Mouse (Mus musculus) CD8-positive naive resting alpha-beta T cell, adult 2 months (primary cell): ENCODE data around the gene Rps26.
A peak's percentile ranks its signal among the peaks of the same experiment; 100 is the strongest.

Experiments
- DNase-seq, 2 experiments: peaks; one replicate each; pipeline ENCODE4 v3.0.0; 2022; ENCODE audit warnings: low read depth in 2 of 2, low spot score in 2 of 2

Gene Rps26

DNA sequence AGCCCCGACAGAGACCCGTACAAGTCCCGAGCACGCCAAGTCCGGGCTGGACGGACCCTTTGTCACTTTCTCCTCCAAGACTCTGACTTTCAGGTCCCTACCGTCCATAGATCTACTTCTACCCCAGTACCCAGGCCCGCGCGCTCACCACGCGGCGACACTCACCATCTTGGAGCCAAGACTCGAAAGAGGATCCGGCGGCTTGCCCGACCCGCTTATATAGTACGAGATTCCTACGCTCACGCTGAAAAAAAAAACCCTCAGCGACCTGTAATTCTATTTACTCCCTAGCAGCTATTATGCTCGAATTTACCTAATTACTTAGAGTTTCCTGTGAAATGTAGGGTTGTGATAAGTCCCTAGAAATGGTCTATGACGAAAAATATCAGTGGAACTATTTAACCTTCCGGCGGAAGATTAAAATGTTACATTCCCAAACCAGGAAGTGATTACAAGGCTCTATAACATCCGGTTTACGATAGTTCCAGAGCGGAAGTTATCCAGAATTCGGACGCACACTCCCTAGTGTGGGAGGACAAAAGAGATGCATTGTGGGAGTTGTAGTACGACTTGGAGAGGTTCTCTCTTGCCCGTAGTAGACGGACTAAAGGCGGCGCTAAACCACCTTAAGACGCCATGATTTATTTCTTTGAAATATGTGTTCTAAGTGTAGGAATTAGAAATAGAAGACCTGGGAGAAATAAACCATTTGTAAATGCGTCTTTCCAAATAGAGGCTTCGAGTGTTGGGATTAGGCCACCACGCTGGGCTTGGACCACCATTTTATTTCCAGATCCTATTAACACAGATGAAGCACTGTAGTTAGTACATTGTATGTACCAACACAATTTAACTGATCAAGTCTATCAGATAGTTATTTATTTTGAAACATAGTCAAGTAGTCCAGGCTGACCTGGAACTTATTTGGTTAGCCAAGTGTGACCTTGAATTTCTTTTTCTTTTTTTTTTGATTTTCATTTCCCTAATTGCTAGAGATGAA lies at the start of gene Rps26:
TSS of gene Rps26 (minus strand) at position 437 of the 1,000 bp plus-strand sequence.
- peak; percentile 88 to 90 for DNase-seq

DNA sequence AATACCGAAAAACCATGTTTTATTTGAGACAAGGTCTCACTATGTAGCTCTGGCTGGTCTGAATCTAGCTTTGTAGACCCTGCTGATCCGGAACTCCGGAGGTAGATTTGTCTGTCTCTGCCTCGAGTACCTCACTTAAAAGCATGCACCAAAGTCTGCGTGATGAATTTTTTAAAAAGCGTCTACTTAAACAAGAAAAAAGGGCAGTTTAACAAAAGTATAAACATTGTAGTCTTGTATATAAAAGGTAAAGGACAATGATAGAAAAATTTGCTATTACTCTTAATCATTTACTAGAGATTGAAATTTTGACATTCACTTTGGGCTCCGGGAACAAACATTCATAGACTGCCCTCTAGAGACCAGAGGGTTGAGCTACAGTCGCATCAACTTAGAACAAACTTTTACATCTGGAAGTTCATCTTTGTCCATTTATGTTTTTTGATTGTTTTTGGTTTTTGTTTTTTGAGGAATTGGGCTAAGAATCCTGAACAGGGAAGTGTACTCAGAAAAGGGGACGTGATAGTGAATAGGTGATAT lies 48.0 kb upstream of the Rps26 start:
- DNase-seq, result peak in 1 of 2 experiments; percentile 55

DNA sequence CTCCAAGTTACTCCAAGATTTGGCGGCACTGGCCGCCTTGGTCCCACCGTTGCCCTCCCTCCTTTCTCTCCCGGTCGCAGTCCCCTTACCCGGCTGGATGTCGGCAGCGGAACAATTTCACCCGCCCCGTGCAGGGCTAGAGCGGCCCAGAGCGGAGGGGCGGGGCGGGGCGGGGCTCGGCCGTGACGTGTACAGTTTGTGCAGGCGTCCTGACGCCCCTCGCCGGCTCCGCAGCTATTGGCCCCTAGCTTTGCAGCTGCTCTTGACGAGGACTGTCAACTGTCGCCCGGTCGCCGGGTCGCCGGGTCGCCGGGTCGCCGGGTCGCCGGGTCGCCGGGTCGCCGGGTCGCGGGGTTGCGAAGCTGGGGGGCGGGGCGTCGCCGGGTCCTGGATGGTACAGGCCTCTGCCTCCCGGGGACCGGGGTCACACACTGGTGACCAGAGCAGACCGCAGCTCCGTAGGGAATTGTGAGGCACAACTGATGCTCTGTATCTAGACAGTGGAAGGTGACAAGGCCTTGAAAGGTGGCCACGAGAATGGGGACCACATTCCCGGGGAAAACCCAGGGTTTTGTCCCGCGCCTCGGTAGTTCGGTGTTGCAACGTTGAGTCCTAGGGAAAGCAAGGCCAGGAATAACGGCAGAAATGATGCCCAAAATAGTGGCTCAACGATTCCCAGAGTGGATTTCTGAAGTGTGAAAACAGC lies 47.4 kb upstream of the Rps26 start, which contains the start of gene Suox:
TSS of gene Suox (minus strand) at position 311 of the 706 bp plus-strand sequence.
- DNase-seq, result peak; percentile 58 to 70

DNA sequence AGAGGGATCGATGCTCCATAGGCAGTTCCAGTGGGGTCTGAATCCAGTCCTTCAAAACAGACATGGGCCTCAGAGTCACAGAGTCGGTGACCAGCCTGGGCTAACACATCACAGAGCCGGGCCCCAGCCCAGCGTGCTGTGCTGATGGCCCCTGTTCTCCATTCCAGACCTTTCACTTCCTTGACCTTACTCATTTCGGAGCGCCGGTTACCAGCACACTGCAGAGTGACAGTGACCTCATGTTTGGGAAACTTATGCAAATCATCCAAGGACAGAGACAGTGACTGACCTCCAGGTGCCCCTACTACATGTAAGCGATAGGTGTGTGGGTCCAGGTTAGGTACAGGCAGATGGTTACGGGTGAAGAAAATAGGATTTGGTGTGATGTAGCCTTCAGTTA lies 44.6 kb upstream of the Rps26 start:
- DNase-seq, result no peak

DNA sequence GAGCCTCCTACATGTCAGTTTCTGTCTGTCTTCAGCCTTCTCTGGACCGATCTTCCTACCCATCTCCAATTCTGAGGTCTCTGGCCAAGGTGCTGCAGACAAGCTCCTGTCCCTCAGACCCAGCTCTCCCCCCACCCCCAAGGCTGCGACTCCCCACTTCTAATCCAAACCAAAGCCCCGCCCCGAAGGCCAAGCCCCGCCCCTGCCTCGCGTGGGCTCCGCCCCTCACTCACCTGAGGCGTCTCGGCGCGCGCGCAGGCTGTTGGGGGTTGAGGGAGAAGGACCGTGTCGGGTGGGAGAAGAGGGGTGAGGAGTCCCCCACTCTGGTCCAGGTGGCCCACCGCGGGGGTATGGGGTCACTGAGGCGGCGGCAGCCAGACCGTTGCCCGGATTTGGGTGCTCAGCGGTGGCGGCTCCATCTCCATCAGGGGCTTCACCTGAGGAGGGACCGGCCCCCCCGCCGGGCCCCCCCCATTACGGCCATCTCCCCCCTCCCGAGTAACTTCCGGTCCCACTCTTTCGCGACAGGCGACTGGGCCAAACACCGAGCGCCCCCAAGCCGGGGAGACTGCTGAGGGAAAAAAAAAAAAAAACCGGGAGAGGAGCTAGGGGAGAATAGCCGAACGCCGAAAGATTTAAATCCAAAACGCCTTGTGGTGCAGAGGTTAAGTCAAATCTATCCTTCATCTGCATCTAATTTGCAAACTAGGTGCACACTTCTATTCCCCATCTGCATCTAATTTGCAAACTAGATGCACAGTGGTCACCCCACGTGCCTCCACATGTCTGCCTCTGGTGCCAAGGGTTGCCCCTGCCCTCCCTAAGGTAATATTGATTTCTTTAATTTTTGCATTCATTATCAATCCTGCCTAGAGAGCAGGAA lies 42.5 kb upstream of the Rps26 start:
- peak; percentile 31 to 50 for DNase-seq

DNA sequence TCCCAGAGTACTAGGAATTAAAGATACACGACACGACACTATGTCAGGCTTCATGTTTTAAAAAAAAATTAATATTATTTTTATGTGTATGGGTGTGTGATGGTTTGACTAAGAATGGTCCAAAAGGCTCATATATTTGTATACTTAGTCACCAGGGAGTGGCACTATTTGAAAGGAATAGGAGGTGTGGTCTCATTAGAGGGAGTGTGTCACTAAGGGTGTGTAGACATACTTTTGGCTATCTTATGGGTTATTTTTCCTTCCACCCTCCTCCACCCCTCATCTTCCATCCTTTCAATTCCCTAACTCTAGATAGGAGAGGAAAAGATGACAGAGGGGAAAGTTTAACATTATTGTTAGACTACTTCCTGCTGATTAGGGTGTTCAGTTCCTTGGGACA lies 39.3 kb upstream of the Rps26 start:
- DNase-seq, result no peak

DNA sequence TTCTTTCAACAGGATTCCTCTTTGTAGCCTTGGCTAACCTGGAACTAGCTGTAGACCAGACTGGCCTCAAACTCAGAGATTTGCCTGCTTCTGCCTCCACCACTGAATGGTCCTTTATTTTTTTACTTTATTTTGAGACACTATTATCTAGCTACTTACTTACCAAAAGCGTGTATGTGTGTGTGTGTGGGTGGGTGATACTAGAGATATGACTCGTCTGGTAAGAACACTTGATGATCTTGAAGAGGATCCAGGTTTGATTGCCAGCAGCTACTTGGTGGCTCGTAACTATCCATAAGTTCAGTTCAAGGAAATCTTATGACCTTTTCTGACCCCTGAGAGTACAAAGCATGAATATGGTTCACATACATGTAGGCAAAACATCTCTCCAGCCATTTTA lies 38.8 kb upstream of the Rps26 start:
- no peak for DNase-seq

DNA sequence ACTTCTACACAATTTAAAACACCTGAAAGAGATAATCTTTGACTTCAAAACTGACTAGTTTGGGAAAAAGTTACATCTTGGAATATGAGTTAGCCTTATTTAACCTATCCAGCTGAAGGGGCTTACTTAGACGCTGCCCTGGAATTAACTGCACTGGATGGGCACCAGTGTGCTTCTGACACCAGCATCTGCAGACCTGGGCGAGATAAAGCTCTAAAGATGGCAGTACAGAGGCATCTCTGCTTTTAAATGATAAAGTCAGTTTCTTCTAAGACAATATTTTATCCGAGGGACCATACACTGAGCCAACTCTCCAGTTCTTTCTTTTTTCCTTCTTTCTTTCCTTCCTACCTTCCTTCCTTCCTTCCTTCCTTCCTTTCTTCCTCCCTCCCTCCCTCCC lies 38.3 kb upstream of the Rps26 start:
- no peak for DNase-seq

DNA sequence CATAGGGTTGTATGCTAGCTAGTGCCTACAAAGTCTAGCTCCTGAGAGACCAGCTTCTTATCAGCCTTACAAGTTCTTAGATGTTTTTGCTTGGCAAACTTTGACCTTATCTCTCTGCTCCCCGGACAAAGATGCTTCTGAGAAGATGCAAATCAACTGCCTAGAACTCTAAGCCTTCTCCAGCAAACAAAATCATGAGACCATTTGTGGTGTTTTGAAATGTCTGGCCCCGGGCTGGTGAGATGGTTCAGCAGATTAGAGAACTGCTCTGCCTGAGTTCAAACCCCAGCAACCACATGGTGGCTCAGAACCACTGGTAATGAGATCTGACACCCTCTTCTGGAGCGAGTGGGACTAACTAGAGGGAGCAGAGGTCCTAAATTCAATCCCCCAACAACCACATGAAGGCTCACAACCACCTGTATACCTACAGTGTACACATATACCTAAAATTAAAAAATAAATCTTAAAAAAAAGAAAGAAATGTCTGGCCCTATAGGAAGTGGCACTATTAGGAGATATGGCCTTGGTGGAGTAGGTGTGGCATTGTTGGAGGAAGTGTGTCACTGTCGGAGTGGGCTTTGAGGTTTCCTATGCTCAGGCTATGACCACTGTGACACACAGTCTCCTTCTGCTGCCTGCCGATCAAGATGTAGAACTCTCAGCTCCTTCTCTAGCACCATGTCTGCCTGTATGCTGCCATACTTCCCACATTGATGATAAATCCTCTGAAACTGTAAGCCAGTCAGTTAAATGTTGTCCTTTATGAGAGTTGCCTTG lies 37.1 kb upstream of the Rps26 start:
- DNase-seq, result no peak

DNA sequence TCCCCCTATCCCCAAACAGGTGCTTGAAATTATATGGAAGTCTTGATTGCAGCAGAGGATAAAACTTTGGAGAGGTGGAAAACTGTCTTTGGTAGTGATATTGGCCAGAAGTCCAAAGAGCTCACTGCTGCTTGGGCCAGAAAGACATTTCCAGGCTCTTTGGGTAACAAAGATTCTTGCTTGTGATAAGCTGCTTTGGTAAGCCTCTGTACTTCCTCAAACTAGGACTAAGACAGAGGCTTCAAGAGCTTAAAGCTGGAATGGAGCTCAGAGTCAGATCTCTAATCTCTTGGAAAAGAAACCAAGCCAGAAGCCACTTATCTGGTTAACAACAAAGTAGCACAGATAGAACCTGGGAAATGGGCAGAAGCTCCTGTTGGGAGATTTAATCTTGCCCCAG lies 35.9 kb upstream of the Rps26 start:
- no peak for DNase-seq

DNA sequence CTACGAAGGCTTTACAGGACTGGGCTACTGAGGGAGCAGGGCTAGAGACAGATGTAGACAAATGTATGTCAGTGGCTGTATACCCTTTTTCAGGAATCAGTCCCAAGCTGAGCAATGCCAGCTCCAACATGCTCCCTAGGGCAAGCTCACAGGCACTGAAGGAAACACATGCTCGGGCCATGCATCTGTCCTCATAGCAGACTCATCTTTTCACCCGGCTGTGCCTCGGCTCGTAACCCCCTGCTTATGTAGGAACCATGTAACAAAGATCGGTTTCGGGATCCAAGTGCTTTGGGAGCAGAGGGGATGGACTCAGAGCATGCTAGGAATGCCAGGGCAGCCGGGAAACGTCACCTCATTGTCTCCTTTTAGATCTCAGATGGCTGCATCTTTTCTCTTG lies 32.9 kb upstream of the Rps26 start:
- DNase-seq, result no peak

DNA sequence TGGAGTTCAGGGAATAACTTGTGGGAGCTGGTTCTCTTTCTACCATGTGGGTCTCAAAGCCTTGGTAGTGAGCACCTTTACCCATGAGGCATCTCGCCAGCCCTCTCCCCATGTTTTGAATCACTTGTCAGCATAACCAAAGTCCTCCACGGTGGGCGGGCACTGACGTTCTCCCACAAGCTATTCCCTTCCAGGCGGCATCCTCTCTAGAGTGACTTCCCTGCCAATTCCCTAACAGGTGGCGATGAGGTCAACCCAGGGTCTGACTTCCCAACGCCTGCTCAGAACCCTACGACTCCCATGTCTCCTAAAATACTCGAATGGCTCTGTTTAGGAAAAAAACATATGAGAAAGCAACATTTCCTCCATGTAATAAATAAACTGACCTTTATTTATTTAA lies 31.3 kb upstream of the Rps26 start:
- DNase-seq, result no peak

DNA sequence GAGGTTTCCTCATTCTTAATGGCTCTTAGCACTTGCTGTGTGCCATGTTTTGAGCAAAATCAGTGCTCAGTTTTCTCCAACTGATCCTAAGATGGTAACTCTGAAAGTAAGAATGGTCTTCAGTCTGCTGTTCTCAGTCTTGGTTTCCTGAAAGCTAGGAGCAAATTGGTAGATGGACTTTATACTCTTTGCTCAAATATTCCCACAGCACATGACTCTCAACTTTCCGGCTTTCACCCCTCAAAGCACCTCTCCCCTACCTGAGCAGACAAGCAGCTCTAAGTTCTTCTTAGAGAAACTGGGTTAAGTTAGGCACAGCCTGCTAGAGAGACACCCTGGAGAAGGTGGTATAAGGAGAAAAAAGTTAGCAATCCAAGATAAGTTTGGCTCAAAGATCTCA lies 30.2 kb upstream of the Rps26 start:
- DNase-seq, result no peak

DNA sequence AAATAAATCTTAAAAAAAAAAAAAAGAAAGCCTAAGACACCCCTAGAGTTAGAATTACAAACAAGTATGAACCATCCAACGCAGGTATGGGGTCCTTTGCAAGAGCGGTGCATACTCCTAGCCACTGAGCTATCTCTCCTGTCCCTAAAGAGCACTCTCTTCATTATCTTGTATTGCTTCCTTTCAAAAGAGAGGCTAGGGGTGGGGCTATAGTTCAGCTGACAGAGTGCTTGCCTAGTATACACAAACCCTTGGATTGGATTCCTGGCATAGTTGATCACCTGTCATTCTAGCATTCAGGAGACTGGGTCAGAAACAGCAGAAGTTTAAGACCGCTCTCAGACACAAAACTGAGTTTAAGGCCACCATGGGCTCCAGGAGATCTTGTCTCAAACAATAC lies 28.7 kb upstream of the Rps26 start:
- no peak for DNase-seq

DNA sequence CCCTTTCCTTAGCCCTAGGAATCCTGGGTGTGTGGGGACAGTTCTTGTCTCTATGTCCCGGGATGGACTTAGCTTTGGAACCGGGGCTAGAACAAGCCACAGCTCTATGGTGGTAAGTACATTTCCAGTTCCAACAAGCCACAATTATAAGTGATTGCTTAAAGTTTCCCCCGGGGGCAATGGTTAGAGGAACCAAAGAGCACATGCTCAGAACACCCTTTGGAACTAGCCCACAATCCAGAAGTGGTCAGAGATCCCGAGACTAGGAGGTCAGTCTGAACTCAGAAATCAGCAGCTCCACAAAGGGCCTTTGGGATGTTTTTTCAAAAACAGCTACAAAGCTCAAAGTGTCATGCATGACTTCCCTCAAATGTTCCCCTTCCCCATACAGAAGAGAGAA lies 27.3 kb upstream of the Rps26 start:
- DNase-seq, result no peak

DNA sequence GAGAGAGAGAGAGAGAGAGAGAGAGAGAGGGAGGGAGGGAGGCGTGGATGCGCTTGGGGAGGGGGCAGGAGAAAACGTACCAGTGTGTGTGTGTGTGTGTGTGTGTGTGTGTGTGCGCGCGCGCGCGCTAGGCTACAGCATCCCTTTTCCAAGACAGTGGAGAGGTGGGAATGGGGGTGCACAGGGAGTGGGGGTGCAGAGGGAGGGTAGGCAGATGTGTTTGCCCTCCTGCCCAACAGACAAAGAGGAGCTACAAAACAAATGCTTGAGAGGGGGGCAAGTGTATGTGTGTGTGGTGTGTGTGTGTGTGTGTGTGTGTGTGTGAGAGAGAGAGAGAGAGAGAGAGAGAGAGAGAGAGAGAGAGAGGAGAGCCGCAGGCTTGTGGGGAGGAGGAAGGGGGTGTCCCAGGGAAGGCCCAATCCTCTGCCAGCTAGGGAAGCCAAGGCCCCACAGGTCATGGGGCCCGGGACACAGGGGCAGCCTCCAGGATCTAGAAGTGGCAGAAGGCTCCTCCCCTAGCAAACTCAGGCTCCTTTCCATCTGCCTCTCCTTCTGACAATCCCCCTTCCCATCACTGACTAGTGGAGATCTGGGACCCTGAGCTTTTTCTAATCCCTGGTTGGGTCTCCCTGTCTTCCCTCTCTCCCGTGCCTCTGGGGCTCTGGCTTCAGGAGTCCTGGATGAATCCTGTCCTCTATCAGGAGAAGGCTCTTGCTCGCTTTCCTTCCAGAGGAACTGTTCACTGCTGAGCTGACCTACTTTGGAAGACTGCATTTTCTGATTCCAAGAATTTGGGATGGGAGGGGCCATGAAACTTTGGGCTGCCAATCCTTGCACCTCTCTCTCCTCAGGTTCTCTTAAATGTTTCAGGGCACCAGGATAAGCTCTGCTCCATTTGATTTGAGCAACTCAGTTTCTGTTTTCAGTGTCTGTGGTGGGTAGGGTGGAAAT lies 19.9 kb upstream of the Rps26 start:
- DNase-seq, result no peak

DNA sequence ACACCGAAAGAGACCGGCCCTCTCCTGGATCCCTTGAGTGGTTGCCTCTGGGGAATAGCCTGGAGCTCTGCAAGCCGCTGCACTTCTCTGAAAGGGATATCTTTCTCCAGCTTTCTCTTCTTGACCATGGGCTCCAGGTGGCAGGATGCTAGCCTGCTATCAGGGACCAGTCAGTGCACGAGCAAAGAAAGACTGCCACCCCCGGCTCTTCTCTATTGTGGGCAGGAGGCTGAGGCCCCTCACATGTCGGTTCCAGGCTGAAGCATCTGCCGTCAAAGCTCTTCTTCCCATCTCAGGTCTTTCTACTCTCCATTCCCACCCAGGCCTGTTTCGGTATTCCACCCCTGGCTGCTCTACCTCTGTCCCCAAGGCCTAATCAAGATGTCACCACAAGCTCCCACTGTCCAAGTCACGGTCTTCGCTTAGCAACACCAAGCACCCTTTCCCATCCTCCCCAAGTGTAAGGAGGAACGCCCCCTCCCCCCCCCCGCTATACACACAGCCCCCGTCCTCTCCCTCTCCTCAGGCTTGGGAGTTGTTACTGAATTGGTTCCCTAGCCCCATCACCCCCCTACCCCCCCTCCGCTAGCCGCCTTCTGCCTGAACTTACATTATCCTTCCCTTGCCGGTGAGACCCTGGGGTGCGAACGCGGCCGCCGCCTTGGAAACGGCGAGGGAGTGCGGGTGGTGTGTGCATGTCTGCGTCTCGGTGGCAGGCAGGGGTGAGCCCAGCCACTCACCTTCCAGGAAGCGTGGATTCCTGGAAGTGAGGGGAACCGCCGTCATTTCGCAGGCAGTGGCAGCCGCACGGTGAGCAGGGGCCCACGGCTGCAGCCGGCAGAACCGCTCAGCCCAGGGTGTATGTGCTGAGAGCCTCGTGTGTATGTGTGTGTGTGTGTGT lies 18.8 kb upstream of the Rps26 start, which contains the start of gene Ikzf4:
TSS of gene Ikzf4 (minus strand) at position 881 of the 901 bp plus-strand sequence.
- DNase-seq, result peak; percentile 34 to 39

DNA sequence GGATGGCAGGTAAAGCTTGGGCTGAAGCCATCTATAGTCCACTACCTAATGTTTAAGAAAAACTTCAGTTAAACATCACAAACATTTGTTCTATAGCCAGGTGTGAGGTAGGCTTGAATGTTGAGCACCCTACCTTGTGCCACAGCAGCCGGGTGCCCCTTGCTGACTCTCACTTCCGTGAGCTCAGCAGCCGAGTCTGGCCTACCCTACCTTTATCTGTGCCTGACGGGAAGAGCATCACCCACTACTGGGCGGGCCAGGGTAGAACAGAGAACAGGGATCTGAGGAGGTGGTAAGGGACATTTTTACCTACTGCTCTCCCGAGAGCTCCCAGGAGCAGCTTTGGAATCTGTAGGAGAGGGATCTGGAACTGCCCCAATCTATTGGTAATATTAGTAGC lies 16.2 kb upstream of the Rps26 start:
- DNase-seq, result no peak
